ENCODE assay signal across 9 mouse cellular contexts in genomic region chr11:108223154-108223553, GRCm38 (mm10).
DNase-seq lines count a peak whose midpoint lies in the region; ATAC-seq and TF ChIP-seq lines count a peak whose summit lies in the region.
"Had no signal": no experiment of that assay in that cellular context is flagged by ENCODE, and none has a peak within 500 bp of the region (broad histone marks: within the 10 kb centered on the region; RNA-seq: fewer than 3 reads in every experiment).

No protein-coding gene starts in this region.

- intact Hi-C loops in heart, postnatal 25 days (cut with DNase I): no loop called here

- H3K4me3 ChIP-seq in G1E (ENCODE audit: low read depth, low read length): no peak overlapping the region
- H3K4me3 ChIP-seq in lung, embryonic 14.5 days (ENCODE audit: low read depth, low read length): no peak overlapping the region
- H3K4me3 ChIP-seq: myocyte had no signal

- no peak overlapping the region for H3K4me2 ChIP-seq in lung, embryonic 14.5 days

- TF ChIP-seq CTCF in G1E (IDR thresholded peaks at IDR 0.05; ENCODE audit: low read depth, low read length): no peak
- no peak for TF ChIP-seq CTCF in lung, embryonic 14.5 days (IDR thresholded peaks at IDR 0.05; ENCODE audit: low read depth)

- no peaks in the 10 kb centered on the region; the same call in 1 of the 2 replicates for H3K4me1 ChIP-seq in G1E (ENCODE audit: insufficient read depth, low read depth, low read length)
- H3K4me1 ChIP-seq in lung, embryonic 14.5 days (ENCODE audit: insufficient read depth): peaks cover 25% of the 10 kb centered on the region

- no peak overlapping the region for H3K9ac ChIP-seq in lung, embryonic 14.5 days

- DNase-seq in heart, adult 18-20 months: peak; percentile 45 to 64
- DNase-seq in heart, postnatal 25 days (ENCODE audit: low spot score): no peak
- no peak for DNase-seq in G1E (ENCODE audit: low spot score)
- peak; percentile 48 for DNase-seq in lung, embryonic 14.5 days
- peak; percentile 39 to 62 for DNase-seq in thymus, adult 18-20 months
- DNase-seq in adrenal gland, postnatal 36 days: no peak
- DNase-seq in embryo, embryonic 10 days (ENCODE audit: low spot score): no peak

- peak; percentile 43; the same call in 1 of the 2 replicates for ATAC-seq in G1E (ENCODE audit: extremely low read depth, insufficient number of reproducible peaks, low FRiP score, poor library complexity, severe bottlenecking)
- ATAC-seq in hematopoietic stem cell, adult 5-6 weeks (replicated peaks in 1 of 2; ENCODE audit: insufficient read depth in 1 of 2, low FRiP score in 2 of 2, low TSS enrichment in 1 of 2, low read depth in 1 of 2, poor library complexity in 2 of 2, severe bottlenecking in 2 of 2): peak; percentile 80 to 82
- ATAC-seq in lung, embryonic 14.5 days (ENCODE audit: insufficient read depth): no peak

- peaks cover 8% of the 10 kb centered on the region; the same call in 1 of the 2 replicates for H3K27me3 ChIP-seq in G1E (ENCODE audit: insufficient read depth, low read length)
- H3K27me3 ChIP-seq in lung, embryonic 14.5 days (ENCODE audit: insufficient read depth, low read length): no peaks in the 10 kb centered on the region

- no peak overlapping the region for H3K27ac ChIP-seq in lung, embryonic 14.5 days (ENCODE audit: low read depth)

- H3K9me3 ChIP-seq in G1E (replicated peaks): peaks cover 37% of the 10 kb centered on the region
- H3K9me3 ChIP-seq in lung, embryonic 14.5 days (ENCODE audit: low read depth, low read length): no peaks in the 10 kb centered on the region

- 56% methylated on average over 6 of the region's 6 CpGs for WGBS in lung, embryonic 14.5 days

- no peaks in the 10 kb centered on the region for H3K36me3 ChIP-seq in G1E (replicated peaks)
- H3K36me3 ChIP-seq in lung, embryonic 14.5 days (ENCODE audit: insufficient read depth): no peaks in the 10 kb centered on the region

Comparison
In these comparisons a context has a peak if more than half of its experiments do, and no peak if none do; other contexts are left out.
1. DNase-seq: peak in heart, adult 18-20 months (2 of 2), lung, embryonic 14.5 days (single experiment) and thymus, adult 18-20 months (2 of 2); none in heart, postnatal 25 days (single experiment), G1E (single experiment), adrenal gland, postnatal 36 days (0 of 2) and embryo, embryonic 10 days (single experiment).